40 mouse cellular contexts compared by ENCODE assay signal in genomic region chr16:57056995-57057394, GRCm38 (mm10). TPM values are rescaled to one million over a fixed set of nuclear protein-coding genes. Genes with fewer than 3 reads are reported as not detected.
"Had no signal": no experiment of that assay in that cellular context is flagged by ENCODE, and none has a peak within 500 bp of the region (broad histone marks: within the 10 kb centered on the region; RNA-seq: fewer than 3 reads in every experiment).

No protein-coding gene starts in this region.

- H3K9me3 ChIP-seq: limb, embryonic 10.5 days; limb, embryonic 12.5 days; limb, embryonic 13.5 days; limb, embryonic 15.5 days; liver, embryonic 12.5 days; liver, embryonic 13.5 days; liver, embryonic 15.5 days; lung, embryonic 15.5 days; megakaryocyte, embryonic 14.5 days; midbrain, embryonic 12.5 days; midbrain, embryonic 13.5 days; midbrain, embryonic 15.5 days had no signal

- H3K4me2 ChIP-seq: limb, embryonic 12.5 days; limb, embryonic 13.5 days; limb, embryonic 15.5 days; liver, embryonic 11.5 days; liver, embryonic 12.5 days; liver, embryonic 13.5 days; liver, embryonic 15.5 days; lung, embryonic 14.5 days; lung, embryonic 15.5 days; midbrain, embryonic 11.5 days; midbrain, embryonic 12.5 days; midbrain, embryonic 13.5 days; midbrain, embryonic 15.5 days had no signal

- H3K27ac ChIP-seq: limb, embryonic 10.5 days; limb, embryonic 12.5 days; limb, embryonic 13.5 days; limb, embryonic 15.5 days; liver, embryonic 12.5 days; liver, embryonic 13.5 days; liver, embryonic 14.5 days; liver, embryonic 15.5 days; lung, embryonic 15.5 days; macrophage; midbrain, embryonic 12.5 days; midbrain, embryonic 13.5 days; midbrain, embryonic 15.5 days had no signal

- H3K36me3 ChIP-seq: limb, embryonic 10.5 days; limb, embryonic 12.5 days; limb, embryonic 13.5 days; limb, embryonic 15.5 days; liver, embryonic 12.5 days; liver, embryonic 13.5 days; liver, embryonic 15.5 days; lung, embryonic 15.5 days; midbrain, embryonic 12.5 days; midbrain, embryonic 13.5 days; midbrain, embryonic 15.5 days had no signal

- H3K9ac ChIP-seq: limb, embryonic 12.5 days; limb, embryonic 13.5 days; limb, embryonic 15.5 days; liver, embryonic 12.5 days; liver, embryonic 13.5 days; liver, embryonic 14.5 days; liver, embryonic 15.5 days; liver, postnatal 0 days; lung, embryonic 14.5 days; lung, embryonic 15.5 days; midbrain, embryonic 12.5 days; midbrain, embryonic 13.5 days; midbrain, embryonic 15.5 days had no signal

- ATAC-seq: liver, embryonic 12.5 days; liver, postnatal 0 days; lung, postnatal 0 days; midbrain, embryonic 13.5 days; midbrain, embryonic 15.5 days; midbrain, embryonic 16.5 days had no signal

- H3K4me3 ChIP-seq: limb, embryonic 10.5 days; limb, embryonic 12.5 days; limb, embryonic 13.5 days; limb, embryonic 15.5 days; liver, embryonic 12.5 days; liver, embryonic 13.5 days; liver, embryonic 15.5 days; lung, embryonic 15.5 days; megakaryocyte, embryonic 14.5 days; midbrain, embryonic 12.5 days; midbrain, embryonic 13.5 days; midbrain, embryonic 15.5 days; myocyte had no signal

- H3K27me3 ChIP-seq: limb, embryonic 12.5 days; limb, embryonic 13.5 days; limb, embryonic 15.5 days; liver, embryonic 12.5 days; liver, embryonic 13.5 days; liver, embryonic 15.5 days; lung, embryonic 15.5 days; megakaryocyte, embryonic 14.5 days; midbrain, embryonic 12.5 days; midbrain, embryonic 13.5 days; midbrain, embryonic 15.5 days had no signal

- DNase-seq: left cerebral cortex, postnatal 4 days; liver; liver, embryonic 13.5 days; liver, postnatal 0 days; lung, adult 18-20 months; lung, adult 2 months; lung, embryonic 14.5 days; lung, postnatal 10 days; lung, postnatal 14 days; lung, postnatal 36 days; lung, postnatal 4 days; midbrain, embryonic 14.5 days had no signal

- H3K4me1 ChIP-seq: limb, embryonic 10.5 days; limb, embryonic 12.5 days; limb, embryonic 13.5 days; limb, embryonic 15.5 days; liver, embryonic 12.5 days; liver, embryonic 13.5 days; liver, embryonic 15.5 days; lung, embryonic 15.5 days; megakaryocyte, embryonic 14.5 days; midbrain, embryonic 12.5 days; midbrain, embryonic 13.5 days; midbrain, embryonic 15.5 days had no signal

RNA-seq across cellular contexts. Expression of gene Tmem45a2, which starts 14.2 kb away (rescaled TPM):
- total RNA-seq: left cerebral cortex, postnatal 10 days; left cerebral cortex, postnatal 14 days; left cerebral cortex, postnatal 25 days; left cerebral cortex, postnatal 4 days; liver, adult 2 months; megakaryocyte-erythroid progenitor cell, adult 5-6 weeks; midbrain, postnatal 0 days; monocyte, adult 5-6 weeks had no signal
- polyA plus RNA-seq: limb, embryonic 10.5 days; limb, embryonic 11.5 days; limb, embryonic 12.5 days; limb, embryonic 14.5 days; limb, embryonic 15.5 days; liver, adult 2 months; liver, embryonic 11.5 days; liver, embryonic 12.5 days; liver, embryonic 13.5 days; lung, embryonic 15.5 days; lung, postnatal 0 days; macrophage; midbrain, embryonic 11.5 days; midbrain, embryonic 12.5 days; midbrain, embryonic 13.5 days; midbrain, embryonic 14.5 days; midbrain, embryonic 15.5 days; midbrain, embryonic 16.5 days; myocyte; neural tube, embryonic 11.5 days had no signal
